13 mouse cellular contexts compared by ENCODE assay signal in the genomic region with DNA sequence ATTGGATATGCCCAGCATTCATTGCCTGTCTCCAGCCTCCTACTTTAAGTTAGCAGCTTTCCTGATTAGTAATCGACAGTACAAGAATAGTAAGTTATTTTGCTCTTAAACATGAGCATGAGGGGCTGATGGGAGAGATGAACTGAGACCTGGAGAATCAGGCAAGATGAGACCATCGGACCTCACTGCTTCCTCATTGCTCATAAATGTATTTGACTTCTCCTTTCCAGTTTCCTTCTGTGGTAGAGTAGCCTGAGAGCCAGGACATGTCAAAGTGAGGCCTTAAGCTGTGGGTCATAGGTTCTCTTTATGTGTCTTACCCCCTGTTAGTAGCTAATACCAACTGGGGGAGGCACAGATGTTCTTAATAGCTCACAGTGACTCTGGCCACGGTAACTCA. TPM values are rescaled to one million over a fixed set of nuclear protein-coding genes. Genes with fewer than 3 reads are reported as not detected.
A peak's percentile ranks its signal among the peaks of the same experiment; 100 is the strongest.
DNase-seq lines count a peak whose midpoint lies in the region; ATAC-seq and TF ChIP-seq lines count a peak whose summit lies in the region.
"Had no signal": no experiment of that assay in that cellular context is flagged by ENCODE, and none has a peak within 500 bp of the region (broad histone marks: within the 10 kb centered on the region; RNA-seq: fewer than 3 reads in every experiment).

No protein-coding gene starts in this region.

- no peak for ATAC-seq in heart, embryonic 13.5 days (ENCODE audit: extremely low read depth, insufficient number of reproducible peaks, low FRiP score, low TSS enrichment)
- ATAC-seq in liver, embryonic 16.5 days (ENCODE audit: low read depth) = no peak

- H3K4me1 ChIP-seq in heart, embryonic 13.5 days = peaks cover 17% of the 10 kb centered on the region
- peaks cover 1% of the 10 kb centered on the region; the same call in 1 of the 2 replicates for H3K4me1 ChIP-seq in bone marrow, adult 2 months (ENCODE audit: control insufficient read depth, insufficient read depth, low read length)
- H3K4me1 ChIP-seq in liver, embryonic 16.5 days (ENCODE audit: control insufficient read depth, low read depth, low read length) = peaks cover 5% of the 10 kb centered on the region
- H3K4me1 ChIP-seq: embryonic facial prominence, embryonic 10.5 days; hindbrain, embryonic 15.5 days had no signal

- no peak for TF ChIP-seq POLR2A in bone marrow, adult 2 months (IDR thresholded peaks at IDR 0.05; ENCODE audit: borderline replicate concordance, control insufficient read depth, low read depth, low read length)

- H3K36me3 ChIP-seq in heart, embryonic 13.5 days = peaks cover 24% of the 10 kb centered on the region
- peaks cover 3% of the 10 kb centered on the region; the same call in 1 of the 2 replicates for H3K36me3 ChIP-seq in liver, embryonic 16.5 days (ENCODE audit: control insufficient read depth, insufficient read depth)

- 76% methylated on average over 3 of the region's 3 CpGs for WGBS in heart, embryonic 13.5 days
- WGBS in bone marrow, adult 2 months = 11% methylated on average over 3 of the region's 3 CpGs
- 31% methylated on average over 3 of the region's 3 CpGs for WGBS in liver, embryonic 16.5 days (ENCODE audit: insufficient replicate concordance)

- no peaks in the 10 kb centered on the region for H3K27me3 ChIP-seq in heart, embryonic 13.5 days (replicated peaks)
- no peaks in the 10 kb centered on the region for H3K27me3 ChIP-seq in liver, embryonic 16.5 days (ENCODE audit: control insufficient read depth, insufficient read depth, low read depth, low read length)
- H3K27me3 ChIP-seq: hindbrain, embryonic 15.5 days had no signal

- intact Hi-C loops in heart, postnatal 14 days (cut with DNase I) = loop anchor here (2.0 kb wide), 1 partner anchor 75 kb away; the partner anchor contains the start of gene Polq

- no peak overlapping the region for H3K9ac ChIP-seq in heart, embryonic 13.5 days
- no peak overlapping the region for H3K9ac ChIP-seq in liver, embryonic 16.5 days (ENCODE audit: low read depth, low read length)
- H3K9ac ChIP-seq: hindbrain, embryonic 15.5 days had no signal

- DNase-seq in heart, postnatal 14 days = no peak
- peak; percentile 60 for DNase-seq in 416B (ENCODE audit: low read depth)
- DNase-seq in right cerebral cortex, adult 2 months (ENCODE audit: low spot score in 2 of 2) = no peak
- DNase-seq in cerebellum, adult 9-11 months = no peak
- DNase-seq in cerebellum, adult 18-20 months = no peak
- DNase-seq: adrenal gland, postnatal 36 days; cerebellum, adult 2 months; gastrocnemius, postnatal 25 days had no signal

- peak overlapping the region; percentile 29 for H3K4me2 ChIP-seq in heart, embryonic 13.5 days
- H3K4me2 ChIP-seq in liver, embryonic 16.5 days (ENCODE audit: low read depth, low read length) = peak overlapping the region; percentile 44
- H3K4me2 ChIP-seq: hindbrain, embryonic 15.5 days had no signal

- TF ChIP-seq CTCF in bone marrow, adult 2 months (IDR thresholded peaks at IDR 0.05; ENCODE audit: control insufficient read depth, insufficient read depth, low read length) = no peak

- no peak overlapping the region for H3K4me3 ChIP-seq in heart, embryonic 13.5 days
- peak overlapping the region; percentile 47 for H3K4me3 ChIP-seq in bone marrow, adult 2 months (replicated peaks; ENCODE audit: control insufficient read depth, low read depth, low read length)
- peak overlapping the region; percentile 50 for H3K4me3 ChIP-seq in liver, embryonic 16.5 days (ENCODE audit: low read depth, low read length)
- H3K4me3 ChIP-seq: embryonic facial prominence, embryonic 10.5 days; hindbrain, embryonic 15.5 days had no signal

- no peaks in the 10 kb centered on the region for H3K9me3 ChIP-seq in heart, embryonic 13.5 days
- H3K9me3 ChIP-seq in liver, embryonic 16.5 days (replicated peaks; ENCODE audit: control insufficient read depth, low read length) = no peaks in the 10 kb centered on the region
- H3K9me3 ChIP-seq: embryonic facial prominence, embryonic 10.5 days; hindbrain, embryonic 15.5 days had no signal

- H3K27ac ChIP-seq in heart, embryonic 13.5 days (replicated peaks) = no peak overlapping the region
- H3K27ac ChIP-seq in bone marrow, adult 2 months (ENCODE audit: control insufficient read depth, insufficient read depth, low read depth, low read length, poor library complexity) = peak overlapping the region; percentile 91; the same call in 1 of the 2 replicates
- peak overlapping the region; percentile 74 for H3K27ac ChIP-seq in liver, embryonic 16.5 days (ENCODE audit: low read length)
- H3K27ac ChIP-seq: embryonic facial prominence, embryonic 10.5 days; hindbrain, embryonic 15.5 days had no signal

RNA-seq across cellular contexts. Expression of gene Hcls1, which starts 1.0 kb away (rescaled TPM):
- polyA plus RNA-seq in heart, embryonic 13.5 days (2015; fragmentation: Nextera tagmentation; extraction: Ambion mirVana) = 5.5 and 5.8 TPM in 2 replicates
- total RNA-seq in heart, postnatal 14 days (2021) = 10 to 100 TPM in 1 of 2 experiments, 1 to 10 TPM in 1; 8.6 to 12.1 TPM
- 88.0 and 129 TPM in 2 replicates for polyA plus RNA-seq in bone marrow, adult 2 months (2011; ENCODE audit: insufficient read depth, insufficient read length, low replicate concordance, missing spikeins)
- 13.8 TPM in 2 replicates for polyA plus RNA-seq in liver, embryonic 16.5 days (2015; fragmentation: Nextera tagmentation; extraction: Ambion mirVana)

RNA-seq across cellular contexts. Expression of gene Fbxo40, which starts 54.5 kb away (rescaled TPM):
- polyA plus RNA-seq in heart, embryonic 13.5 days (2015; fragmentation: Nextera tagmentation; extraction: Ambion mirVana) = 8.5 and 8.8 TPM in 2 replicates
- total RNA-seq in heart, postnatal 14 days (2021) = 100 to 1,000 TPM; 140 to 151 TPM
- not detected in 2 replicates for polyA plus RNA-seq in bone marrow, adult 2 months (2011; ENCODE audit: insufficient read depth, insufficient read length, low replicate concordance, missing spikeins)
- polyA plus RNA-seq in liver, embryonic 16.5 days (2015; fragmentation: Nextera tagmentation; extraction: Ambion mirVana) = 0.06 and 0.08 TPM in 2 replicates
- polyA plus RNA-seq: hindbrain, embryonic 15.5 days had no signal
